Mouse (Mus musculus) E14TG2a.4 (cell line): ENCODE data around the gene Mapkap1.

Source experiments
- CTCF ChIP-seq: conservative IDR thresholded peaks from 2 replicates; pipeline ENCODE4 v1.5.1; 2014; ENCODE audit warnings: low read length
- NANOG ChIP-seq: IDR thresholded peaks from 2 replicates; pipeline ENCODE4 v1.6.1; 2014; ENCODE audit warnings: borderline replicate concordance, low read length, mixed read lengths
- POU5F1 ChIP-seq: IDR thresholded peaks from 2 replicates; pipeline ENCODE4 v1.6.1; 2014; ENCODE audit warnings: low read length, borderline replicate concordance

DNA sequence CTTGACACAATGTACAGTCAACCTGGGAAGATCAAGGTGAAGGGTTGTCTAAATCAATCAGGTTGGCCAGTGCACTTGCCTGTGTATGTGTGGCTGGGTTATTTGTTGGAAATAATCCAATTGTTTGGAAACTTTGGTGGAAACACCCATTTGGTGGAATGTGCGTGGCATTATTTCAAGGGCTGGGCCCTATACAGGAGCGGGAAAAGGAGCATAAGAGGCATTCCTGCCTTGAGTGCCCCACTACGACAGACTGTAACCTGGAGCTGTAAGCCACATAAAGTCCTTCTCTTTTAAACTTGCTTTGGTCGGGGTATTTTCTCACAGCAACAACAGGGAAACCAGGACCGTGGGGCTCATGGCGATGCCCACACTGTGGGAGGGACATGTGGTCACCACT, 263.9 kb downstream of the Mapkap1 start:
- no peak for TF ChIP-seq CTCF
- TF ChIP-seq NANOG: no peak
- TF ChIP-seq POU5F1: no peak
